ENCODE assay signal across 7 mouse cellular contexts in the genomic region with DNA sequence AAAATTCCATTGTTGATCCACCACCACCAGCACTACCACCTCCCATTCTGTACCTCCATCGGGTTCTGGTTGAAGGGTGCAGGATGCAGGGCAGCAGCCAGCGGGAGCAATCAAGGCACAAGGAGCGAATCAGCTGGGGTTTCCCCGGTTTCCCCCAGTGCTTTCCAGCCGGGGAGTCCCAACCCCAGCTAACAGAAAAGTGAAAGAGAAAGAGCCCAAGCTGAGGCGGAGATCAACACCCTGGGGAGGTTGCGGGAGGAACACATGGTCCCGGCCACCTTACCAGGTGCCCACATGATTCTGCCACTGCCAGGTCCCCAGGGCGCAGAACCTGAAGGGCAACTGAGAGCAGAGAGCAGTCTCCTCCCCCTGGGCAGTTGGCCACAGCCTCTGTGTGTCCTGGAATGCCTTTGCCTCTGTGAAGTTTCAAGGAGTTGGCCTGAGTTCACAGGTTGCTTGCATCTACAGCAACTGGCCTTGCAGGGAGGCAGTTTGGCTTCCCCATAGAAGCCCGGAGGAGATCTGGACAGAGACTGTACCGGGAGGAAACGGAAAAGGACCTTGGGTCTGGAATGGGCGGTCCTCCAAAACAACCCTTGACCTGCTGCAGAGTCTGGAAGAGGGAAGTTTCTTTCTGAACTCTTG. TPM values are rescaled to one million over a fixed set of nuclear protein-coding genes. Genes with fewer than 3 reads are reported as not detected.
A peak's percentile ranks its signal among the peaks of the same experiment; 100 is the strongest.
DNase-seq lines count a peak whose midpoint lies in the region; ATAC-seq and TF ChIP-seq lines count a peak whose summit lies in the region.

A gene (minus strand): TSS at position 537 of the 645 bp plus-strand sequence.

- peaks cover 4% of the 10 kb centered on the region; the same call in 1 of the 2 replicates for H3K4me1 ChIP-seq in bone marrow, adult 2 months (ENCODE audit: control insufficient read depth, insufficient read depth, low read length)
- peaks cover 16% of the 10 kb centered on the region for H3K4me1 ChIP-seq in forebrain, embryonic 16.5 days (replicated peaks; ENCODE audit: control insufficient read depth, insufficient read depth, low read length)
- peaks cover 20% of the 10 kb centered on the region for H3K4me1 ChIP-seq in hindbrain, embryonic 10.5 days (replicated peaks)
- peaks cover 20% of the 10 kb centered on the region for H3K4me1 ChIP-seq in limb, embryonic 10.5 days
- H3K4me1 ChIP-seq in midbrain, embryonic 10.5 days, result peaks cover 23% of the 10 kb centered on the region

- H3K27me3 ChIP-seq in Patski, result no peaks in the 10 kb centered on the region
- no peaks in the 10 kb centered on the region for H3K27me3 ChIP-seq in forebrain, embryonic 16.5 days (replicated peaks; ENCODE audit: control insufficient read depth, insufficient read depth, low read length)
- no peaks in the 10 kb centered on the region for H3K27me3 ChIP-seq in hindbrain, embryonic 10.5 days (ENCODE audit: insufficient read depth, poor library complexity, severe bottlenecking)
- H3K27me3 ChIP-seq in limb, embryonic 10.5 days (ENCODE audit: low read depth, poor library complexity, severe bottlenecking), result no peaks in the 10 kb centered on the region
- no peaks in the 10 kb centered on the region for H3K27me3 ChIP-seq in midbrain, embryonic 10.5 days (ENCODE audit: low read depth, poor library complexity, severe bottlenecking)

- no peaks in the 10 kb centered on the region for H3K36me3 ChIP-seq in forebrain, embryonic 16.5 days (ENCODE audit: control insufficient read depth, insufficient read depth)
- H3K36me3 ChIP-seq in hindbrain, embryonic 10.5 days, result no peaks in the 10 kb centered on the region
- H3K36me3 ChIP-seq in limb, embryonic 10.5 days, result no peaks in the 10 kb centered on the region
- no peaks in the 10 kb centered on the region for H3K36me3 ChIP-seq in midbrain, embryonic 10.5 days

- H3K9ac ChIP-seq in forebrain, embryonic 16.5 days (replicated peaks; ENCODE audit: low read depth, low read length), result 0 out of 2 replicates have a peak within 1 kb of the TSS, but pooled peaks have one; percentile 23

- peak within 1 kb of the TSS; percentile 53 for H3K27ac ChIP-seq in bone marrow, adult 2 months (ENCODE audit: control insufficient read depth, insufficient read depth, low read depth, low read length, poor library complexity)
- no peak within 1 kb of the TSS for H3K27ac ChIP-seq in forebrain, embryonic 16.5 days (ENCODE audit: low read length)
- peak within 1 kb of the TSS; percentile 65 for H3K27ac ChIP-seq in hindbrain, embryonic 10.5 days
- peak within 1 kb of the TSS; percentile 76 for H3K27ac ChIP-seq in limb, embryonic 10.5 days
- H3K27ac ChIP-seq in midbrain, embryonic 10.5 days (replicated peaks), result peak within 1 kb of the TSS; percentile 43

- no peak for DNase-seq in Patski (ENCODE audit: low read depth, low spot score)
- DNase-seq in hindbrain, embryonic 10.5 days (ENCODE audit: low spot score), result peak; percentile 22
- peak; percentile 41 for DNase-seq in limb, embryonic 10.5 days (ENCODE audit: low spot score)
- DNase-seq in midbrain, embryonic 10.5 days (ENCODE audit: low spot score), result peak; percentile 17
- peak; percentile 16 to 67 for DNase-seq in spleen, postnatal 4 days (ENCODE audit: low spot score in 2 of 2)

- WGBS in bone marrow, adult 2 months, result under 1% methylated on average over 13 of the region's 13 CpGs
- WGBS in forebrain, embryonic 16.5 days, result 16% methylated on average over 13 of the region's 13 CpGs
- WGBS in hindbrain, embryonic 10.5 days, result 13% methylated on average over 13 of the region's 13 CpGs
- 7% methylated on average over 13 of the region's 13 CpGs for WGBS in limb, embryonic 10.5 days
- WGBS in midbrain, embryonic 10.5 days, result 13% methylated on average over 13 of the region's 13 CpGs

- H3K9me3 ChIP-seq in forebrain, embryonic 16.5 days (ENCODE audit: control insufficient read depth, low read length), result no peaks in the 10 kb centered on the region
- H3K9me3 ChIP-seq in hindbrain, embryonic 10.5 days, result no peaks in the 10 kb centered on the region
- H3K9me3 ChIP-seq in limb, embryonic 10.5 days (replicated peaks), result no peaks in the 10 kb centered on the region
- H3K9me3 ChIP-seq in midbrain, embryonic 10.5 days (replicated peaks), result no peaks in the 10 kb centered on the region

- CTCF ChIA-PET in Patski (lab: Charles Lee), result interaction anchor here (1.0 to 1.9 kb wide), 2 partner anchors 16 to 28 kb away, joined by 3 to 5 read pairs; no protein-coding TSS in a partner anchor

- in situ Hi-C loops in Patski (cut with MboI; ENCODE audit: low pct_unique_long_range_greater_than_20kb), result no loop called here

- POLR2A ChIA-PET in Patski (lab: Charles Lee), result no interaction called here

- H3K4me2 ChIP-seq in forebrain, embryonic 16.5 days (ENCODE audit: low read length), result peak within 1 kb of the TSS; percentile 61

- TF ChIP-seq CTCF in Patski (IDR thresholded peaks at IDR 0.05), result no peak
- no peak for TF ChIP-seq CTCF in bone marrow, adult 2 months (IDR thresholded peaks at IDR 0.05; ENCODE audit: control insufficient read depth, insufficient read depth, low read length)

- peak; percentile 63 for ATAC-seq in Patski
- ATAC-seq in forebrain, embryonic 16.5 days, result peak; percentile 33; the same call in 1 of the 2 replicates

- peak within 1 kb of the TSS; percentile 74 for H3K4me3 ChIP-seq in bone marrow, adult 2 months (replicated peaks; ENCODE audit: control insufficient read depth, low read depth, low read length)
- H3K4me3 ChIP-seq in forebrain, embryonic 16.5 days (replicated peaks; ENCODE audit: low read length), result peak within 1 kb of the TSS; percentile 32
- H3K4me3 ChIP-seq in hindbrain, embryonic 10.5 days, result peak within 1 kb of the TSS; percentile 56
- peak within 1 kb of the TSS; percentile 59 for H3K4me3 ChIP-seq in limb, embryonic 10.5 days
- H3K4me3 ChIP-seq in midbrain, embryonic 10.5 days, result peak within 1 kb of the TSS; percentile 56

- no peak for TF ChIP-seq POLR2A in bone marrow, adult 2 months (IDR thresholded peaks at IDR 0.05; ENCODE audit: borderline replicate concordance, control insufficient read depth, low read depth, low read length)

RNA-seq across cellular contexts. Expression of the gene that starts here (rescaled TPM):
- polyA plus RNA-seq in Patski (2021), result 3.5 TPM
- polyA plus RNA-seq in bone marrow, adult 2 months (2011; ENCODE audit: insufficient read depth, insufficient read length, low replicate concordance, missing spikeins), result 7.3 and 21.8 TPM in 2 replicates
- 0.76 and 1.6 TPM in 2 replicates for polyA plus RNA-seq in forebrain, embryonic 16.5 days (2015; fragmentation: Nextera tagmentation; extraction: Ambion mirVana)
- 2.7 and 3.2 TPM in 2 replicates for polyA plus RNA-seq in hindbrain, embryonic 10.5 days (2016; fragmentation: Nextera tagmentation; extraction: Ambion mirVana)
- polyA plus RNA-seq in limb, embryonic 10.5 days (2016; fragmentation: Nextera tagmentation; extraction: Ambion mirVana), result 0.74 and 1.6 TPM in 2 replicates
- polyA plus RNA-seq in midbrain, embryonic 10.5 days (2016; fragmentation: Nextera tagmentation; extraction: Ambion mirVana), result 1.9 and 2.5 TPM in 2 replicates
